Mouse (Mus musculus) lung, adult 2 months (tissue): ENCODE measurements around the gene Rab6a.

Experiments used
- CTCF ChIP-seq: fragments of 200-500 bp; IDR thresholded peaks from 2 replicates; pipeline ENCODE4 v1.5.1; 2011; ENCODE audit warnings: mild to moderate bottlenecking, low read length, control low read depth; ENCODE audit not compliant: insufficient read depth
- POLR2A ChIP-seq: fragments of 200-500 bp; IDR thresholded peaks from 2 replicates; pipeline ENCODE4 v1.6.1; 2011; ENCODE audit warnings: low read depth, mild to moderate bottlenecking, control low read depth, low read length, borderline replicate concordance; ENCODE audit errors: extremely low read depth

- TF ChIP-seq POLR2A (no peak), CTCF (no peak)
These were observed 55.0 kb downstream of the Rab6a start, which contains the start of gene Plekhb1 for GRCm38 (mm10) chr7:100662231-100662630.
